ENCODE assay signal across 11 mouse cellular contexts in the genomic region with DNA sequence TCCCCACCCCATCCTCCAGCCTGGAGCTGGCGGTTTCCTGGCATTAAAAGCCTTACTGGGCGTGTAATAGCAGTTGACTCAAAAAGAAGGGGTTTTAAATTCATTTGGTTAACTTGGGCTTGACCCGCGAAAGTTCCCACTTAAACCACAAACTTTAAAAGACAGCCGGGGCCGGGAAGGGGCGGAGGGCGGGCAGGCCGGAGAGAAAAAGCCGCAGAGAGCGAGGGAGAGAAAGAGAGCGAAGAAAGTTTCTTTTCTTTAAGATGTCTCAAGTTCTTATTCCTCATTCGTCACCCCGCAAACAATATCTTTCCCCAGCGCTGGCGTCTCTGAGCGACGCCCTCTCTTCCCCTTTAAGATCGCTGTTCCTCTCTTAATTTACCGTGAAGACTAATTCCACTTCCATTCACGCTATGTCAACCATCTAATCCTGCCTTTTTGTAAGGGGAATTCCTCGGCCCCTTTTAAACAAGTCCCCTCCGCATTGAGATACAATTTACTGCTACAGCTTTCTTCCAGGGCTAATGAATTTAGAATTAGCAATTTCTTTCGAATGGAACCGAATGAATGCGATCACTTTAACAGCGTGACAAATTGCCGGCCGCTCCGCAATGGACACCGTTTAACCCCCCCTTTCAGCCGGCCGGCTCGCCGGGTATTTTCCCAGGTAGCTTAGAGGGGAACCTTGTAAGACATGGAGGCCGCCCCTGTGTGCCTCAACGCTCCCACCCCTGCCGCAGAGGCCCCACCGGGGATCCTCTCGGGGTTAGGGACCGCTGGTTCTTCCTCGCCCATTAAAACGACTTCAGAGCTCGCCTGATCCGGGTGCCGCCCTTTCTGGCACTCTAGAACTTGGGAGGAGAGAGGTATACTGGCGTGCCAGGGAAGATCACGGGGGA. TPM values are rescaled to one million over a fixed set of nuclear protein-coding genes. Genes with fewer than 3 reads are reported as not detected.
DNase-seq lines count a peak whose midpoint lies in the region; ATAC-seq lines count a peak whose summit lies in the region.
"Had no signal": no experiment of that assay in that cellular context is flagged by ENCODE, and none has a peak within 500 bp of the region (broad histone marks: within the 10 kb centered on the region; RNA-seq: fewer than 3 reads in every experiment).

No protein-coding gene starts in this region.

- H3K4me1 ChIP-seq in forebrain, embryonic 16.5 days (replicated peaks; ENCODE audit: control insufficient read depth, insufficient read depth, low read length), result peaks cover 40% of the 10 kb centered on the region
- peaks cover 78% of the 10 kb centered on the region for H3K4me1 ChIP-seq in midbrain, embryonic 10.5 days

- ATAC-seq in forebrain, embryonic 16.5 days, result 0 out of 2 replicates have a peak, but pooled peaks have one; percentile 15
- ATAC-seq in megakaryocyte-erythroid progenitor cell, adult 5-6 weeks (replicated peaks; ENCODE audit: low FRiP score, low TSS enrichment, poor library complexity, severe bottlenecking), result no peak

- peak overlapping the region; percentile 20 for H3K4me2 ChIP-seq in forebrain, embryonic 16.5 days (ENCODE audit: low read length)

- H3K9me3 ChIP-seq in forebrain, embryonic 16.5 days (ENCODE audit: control insufficient read depth, low read length), result no peaks in the 10 kb centered on the region
- H3K9me3 ChIP-seq in midbrain, embryonic 10.5 days (replicated peaks), result no peaks in the 10 kb centered on the region

- intact Hi-C loops in left cerebral cortex, postnatal 10 days (cut with DNase I), result no loop called here

- under 1% methylated on average over 48 of the region's 48 CpGs for WGBS in forebrain, embryonic 16.5 days
- WGBS in midbrain, embryonic 10.5 days, result under 1% methylated on average over 48 of the region's 48 CpGs

- peak; percentile 22 for DNase-seq in adrenal gland, adult 2 months
- no peak for DNase-seq in adrenal gland, postnatal 25 days
- DNase-seq in R1 (ENCODE audit: low read depth, low spot score), result peak; percentile 27
- peak; percentile 79 for DNase-seq in midbrain, embryonic 10.5 days (ENCODE audit: low spot score)
- no peak for DNase-seq in left cerebral cortex, postnatal 10 days (ENCODE audit: extremely low spot score in 1 of 2, low spot score in 2 of 2)
- no peak for DNase-seq in T-cell, adult 2 months (ENCODE audit: low spot score)
- DNase-seq: lung, postnatal 14 days; right cerebral cortex, postnatal 14 days; thymus, postnatal 36 days had no signal

- H3K36me3 ChIP-seq in forebrain, embryonic 16.5 days (ENCODE audit: control insufficient read depth, insufficient read depth), result no peaks in the 10 kb centered on the region
- peaks cover 26% of the 10 kb centered on the region; the same call in 1 of the 2 replicates for H3K36me3 ChIP-seq in midbrain, embryonic 10.5 days

- no peak overlapping the region for H3K27ac ChIP-seq in forebrain, embryonic 16.5 days (ENCODE audit: low read length)
- peak overlapping the region; percentile 60 for H3K27ac ChIP-seq in midbrain, embryonic 10.5 days (replicated peaks)

- peaks cover 77% of the 10 kb centered on the region for H3K27me3 ChIP-seq in forebrain, embryonic 16.5 days (replicated peaks; ENCODE audit: control insufficient read depth, insufficient read depth, low read length)
- H3K27me3 ChIP-seq in midbrain, embryonic 10.5 days (ENCODE audit: low read depth, poor library complexity, severe bottlenecking), result peaks cover 100% of the 10 kb centered on the region

- peak overlapping the region; percentile 15 for H3K4me3 ChIP-seq in forebrain, embryonic 16.5 days (replicated peaks; ENCODE audit: low read length)
- peak overlapping the region; percentile 53 for H3K4me3 ChIP-seq in midbrain, embryonic 10.5 days

- H3K9ac ChIP-seq in forebrain, embryonic 16.5 days (replicated peaks; ENCODE audit: low read depth, low read length), result no peak overlapping the region

RNA-seq across cellular contexts. Expression of a gene that starts 1.0 kb away (rescaled TPM):
- not detected for total RNA-seq in adrenal gland, adult 2 months (2021)
- 0.09 TPM in 1 of 2 replicates, not detected in the other for polyA plus RNA-seq in adrenal gland, adult 2 months (2012; rRNA removed)
- not detected in 2 replicates for total RNA-seq in adrenal gland, postnatal 25 days (2021)
- 0.98 and 2.5 TPM in 2 replicates for polyA plus RNA-seq in forebrain, embryonic 16.5 days (2015; fragmentation: Nextera tagmentation; extraction: Ambion mirVana)
- 2.0 and 4.3 TPM in 2 replicates for polyA plus RNA-seq in midbrain, embryonic 10.5 days (2016; fragmentation: Nextera tagmentation; extraction: Ambion mirVana)
- total RNA-seq in megakaryocyte-erythroid progenitor cell, adult 5-6 weeks (2014; fragmentation: Nextera tagmentation), result not detected in 2 replicates
- not detected in 2 replicates for total RNA-seq in megakaryocyte-erythroid progenitor cell, adult 5-6 weeks (2017)
- total RNA-seq in left cerebral cortex, postnatal 10 days (2021), result under 1 TPM; 0.36 to 0.54 TPM

RNA-seq across cellular contexts. Expression of a gene that starts 29.7 kb away (rescaled TPM):
- total RNA-seq in adrenal gland, adult 2 months (2021), result 10 to 100 TPM; 20.7 to 23.8 TPM
- polyA plus RNA-seq in adrenal gland, adult 2 months (2012; rRNA removed), result 4.7 and 5.4 TPM in 2 replicates
- 23.6 and 25.7 TPM in 2 replicates for total RNA-seq in adrenal gland, postnatal 25 days (2021)
- polyA plus RNA-seq in forebrain, embryonic 16.5 days (2015; fragmentation: Nextera tagmentation; extraction: Ambion mirVana), result 42.3 and 44.0 TPM in 2 replicates
- polyA plus RNA-seq in midbrain, embryonic 10.5 days (2016; fragmentation: Nextera tagmentation; extraction: Ambion mirVana), result 97.4 and 106 TPM in 2 replicates
- total RNA-seq in megakaryocyte-erythroid progenitor cell, adult 5-6 weeks (2014; fragmentation: Nextera tagmentation), result 89.1 and 94.6 TPM in 2 replicates
- total RNA-seq in megakaryocyte-erythroid progenitor cell, adult 5-6 weeks (2017), result 115 and 151 TPM in 2 replicates
- total RNA-seq in left cerebral cortex, postnatal 10 days (2021), result 10 to 100 TPM; 24.2 to 26.3 TPM

RNA-seq across cellular contexts. Expression of a gene that starts 47.3 kb away (rescaled TPM):
- total RNA-seq in adrenal gland, adult 2 months (2021), result 10 to 100 TPM; 57.0 to 62.7 TPM
- polyA plus RNA-seq in adrenal gland, adult 2 months (2012; rRNA removed), result 56.0 and 63.5 TPM in 2 replicates
- 78.9 and 90.9 TPM in 2 replicates for total RNA-seq in adrenal gland, postnatal 25 days (2021)
- 23.5 and 23.8 TPM in 2 replicates for polyA plus RNA-seq in forebrain, embryonic 16.5 days (2015; fragmentation: Nextera tagmentation; extraction: Ambion mirVana)
- 44.2 and 48.2 TPM in 2 replicates for polyA plus RNA-seq in midbrain, embryonic 10.5 days (2016; fragmentation: Nextera tagmentation; extraction: Ambion mirVana)
- total RNA-seq in megakaryocyte-erythroid progenitor cell, adult 5-6 weeks (2014; fragmentation: Nextera tagmentation), result 40.2 and 40.4 TPM in 2 replicates
- total RNA-seq in megakaryocyte-erythroid progenitor cell, adult 5-6 weeks (2017), result 20.9 and 22.9 TPM in 2 replicates
- total RNA-seq in left cerebral cortex, postnatal 10 days (2021), result 10 to 100 TPM; 39.7 to 40.5 TPM

Comparison
In these comparisons a context has a peak if more than half of its experiments do, and no peak if none do; other contexts are left out.
1. DNase-seq: peak in adrenal gland, adult 2 months (single experiment), R1 (single experiment) and midbrain, embryonic 10.5 days (single experiment); none in adrenal gland, postnatal 25 days (single experiment), left cerebral cortex, postnatal 10 days (0 of 2) and T-cell, adult 2 months (single experiment).